Mouse (Mus musculus): ENCODE data around the gene Asic2. TPM values are rescaled to one million over a fixed set of nuclear protein-coding genes. Genes with fewer than 3 reads are reported as not detected.

Gene Asic2
- polyA plus RNA-seq, 1 experiment from 2014 or later: 0.65 TPM

DNA sequence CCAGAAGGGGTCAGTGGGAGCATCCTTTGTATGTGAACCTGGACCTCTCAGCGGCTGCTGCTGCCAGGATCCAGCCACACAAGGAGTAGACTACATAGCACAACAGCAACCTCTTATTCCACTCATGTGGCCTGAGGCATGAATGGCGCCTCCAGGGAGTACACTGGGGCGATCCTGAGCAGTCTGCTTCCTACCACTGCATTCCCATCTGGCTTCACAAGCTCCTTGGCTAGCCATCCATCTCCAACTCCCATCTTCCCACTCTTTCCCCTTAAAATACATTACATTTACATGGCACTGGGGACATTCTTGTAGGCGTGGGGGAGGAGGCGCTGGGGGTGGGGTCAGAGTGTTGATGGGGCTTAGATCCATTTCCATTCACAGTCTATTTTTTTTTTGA is 1055.5 kb downstream of the Asic2 start:
- no peak for ATAC-seq (ENCODE audit: low FRiP score, low read depth)
- H3K9ac ChIP-seq: no peak overlapping the region
- WGBS: 72% methylated on average over 5 of the region's 5 CpGs

DNA sequence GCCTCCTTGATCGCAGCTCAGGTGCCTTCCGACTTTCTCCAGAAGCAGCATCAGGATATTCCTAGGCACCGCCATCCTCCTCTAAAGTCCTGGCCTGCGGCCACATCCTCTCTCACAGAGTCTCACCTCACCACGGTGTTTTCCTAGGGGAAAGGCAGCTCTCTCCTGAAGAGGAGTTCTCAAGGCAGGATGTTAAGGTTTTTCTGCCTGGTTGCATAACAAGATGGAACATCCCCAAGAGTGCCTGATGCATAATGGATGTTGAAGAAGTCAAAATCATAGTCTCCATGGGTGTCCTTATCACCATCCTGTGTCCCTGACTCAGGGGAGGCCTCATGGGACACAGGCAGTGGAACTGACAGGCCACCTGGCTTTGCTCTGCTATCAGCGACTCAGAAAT is 1060.4 kb downstream of the Asic2 start:
- WGBS: 84% methylated on average over 6 of the region's 6 CpGs
- Histone ChIP-seq H3K4me2 (replicated peaks) (no peak overlapping the region), H3K4me3 (no peak overlapping the region), H3K36me3 (no peaks in the 10 kb centered on the region), H3K27ac (no peak overlapping the region), H3K9me3 (no peaks in the 10 kb centered on the region), H3K9ac (no peak overlapping the region), H3K27me3 (peaks cover 8% of the 10 kb centered on the region; the same call in 1 of the 2 replicates), H3K4me1 (peaks cover 11% of the 10 kb centered on the region)
- no peak for ATAC-seq (ENCODE audit: low FRiP score, low read depth)

More for the DNA sequence above, 1055.5 kb downstream of the Asic2 start:
- Histone ChIP-seq H3K4me3 (no peak overlapping the region), H3K4me1 (peaks cover 8% of the 10 kb centered on the region), H3K27ac (no peak overlapping the region), H3K9me3 (no peaks in the 10 kb centered on the region), H3K27me3 (0 out of 2 replicates have a peak, but pooled peaks cover 3% of the 10 kb centered on the region), H3K36me3 (no peaks in the 10 kb centered on the region), H3K4me2 (replicated peaks) (no peak overlapping the region)

DNA sequence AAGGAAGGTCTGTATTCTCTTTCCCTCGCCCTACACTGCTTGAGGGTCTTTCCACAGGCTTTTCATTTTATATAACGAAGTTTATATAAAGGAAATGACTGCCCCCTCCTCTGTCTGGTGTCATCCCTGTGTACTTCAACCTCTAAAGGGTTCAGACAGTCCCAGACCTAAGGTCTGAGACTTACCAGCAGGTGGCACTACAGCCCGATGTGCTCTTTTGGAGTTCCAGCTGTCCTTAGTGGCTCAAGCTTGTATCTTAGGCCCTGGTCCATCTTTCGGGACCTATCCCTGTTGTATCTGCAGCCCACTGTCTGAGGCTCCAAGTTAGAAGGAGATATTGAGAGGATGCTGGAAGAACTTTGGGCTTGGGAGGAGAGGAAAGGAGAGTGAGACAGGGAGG is 1061.8 kb downstream of the Asic2 start:
- Histone ChIP-seq H3K4me2 (replicated peaks) (no peak overlapping the region), H3K9me3 (no peaks in the 10 kb centered on the region), H3K4me3 (no peak overlapping the region), H3K4me1 (peaks cover 13% of the 10 kb centered on the region), H3K9ac (no peak overlapping the region), H3K36me3 (no peaks in the 10 kb centered on the region), H3K27ac (no peak overlapping the region), H3K27me3 (peaks cover 5% of the 10 kb centered on the region; the same call in 1 of the 2 replicates)
- no peak for ATAC-seq (ENCODE audit: low FRiP score, low read depth)
- WGBS: 27% methylated on average over 4 of the region's 4 CpGs

DNA sequence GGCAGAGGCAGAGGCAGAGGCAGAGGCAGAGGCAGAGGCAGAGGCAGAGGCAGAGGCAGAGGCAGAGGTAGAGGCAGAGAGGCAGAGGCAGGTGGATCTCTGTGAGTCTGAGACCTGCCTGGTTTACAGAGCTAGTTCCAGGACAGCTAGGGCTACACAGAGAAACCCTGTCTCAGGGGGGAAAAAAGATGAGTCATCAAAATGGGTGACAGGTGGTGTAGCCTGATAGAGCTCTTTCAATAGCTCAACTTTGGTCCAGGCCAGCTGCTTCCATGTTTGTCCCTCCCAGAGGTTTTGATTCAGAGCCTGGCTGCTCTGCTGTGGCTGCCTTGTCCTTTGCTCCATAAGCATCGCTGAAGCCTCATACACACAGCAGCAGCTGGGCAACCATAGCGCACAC is 1063.7 kb downstream of the Asic2 start:
- no peak overlapping the region for H3K4me2 ChIP-seq (replicated peaks)
- WGBS: 88% methylated on average over 2 of the region's 2 CpGs

DNA sequence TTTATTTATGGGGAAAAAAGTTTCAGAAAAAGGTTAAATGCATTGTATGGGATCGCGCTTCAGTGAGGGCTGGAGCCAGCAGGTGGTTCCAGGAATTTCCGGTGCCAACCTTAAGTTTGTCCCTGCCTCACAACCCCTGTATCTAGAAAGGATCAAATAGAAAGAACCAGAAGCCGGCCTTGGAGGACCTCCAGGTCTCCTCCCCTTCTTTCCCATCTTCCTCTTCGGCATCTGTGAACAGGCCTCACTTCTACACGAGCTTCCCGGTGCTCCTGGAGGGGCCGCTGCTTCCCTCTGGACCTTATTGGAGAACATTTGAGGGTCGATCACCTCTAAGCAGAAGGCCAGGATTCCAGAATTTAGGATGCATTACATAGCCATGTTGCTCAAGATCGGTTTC is 1064.8 kb downstream of the Asic2 start:
- H3K4me2 ChIP-seq (replicated peaks): no peak overlapping the region
- H3K9ac ChIP-seq: no peak overlapping the region
- peaks cover 6% of the 10 kb centered on the region; the same call in 1 of the 2 replicates for H3K4me1 ChIP-seq
- no peak overlapping the region for H3K27ac ChIP-seq
- 87% methylated on average over 10 of the region's 10 CpGs for WGBS
- no peaks in the 10 kb centered on the region for H3K9me3 ChIP-seq
- no peak for ATAC-seq (ENCODE audit: low FRiP score, low read depth)
- H3K27me3 ChIP-seq: peaks cover 5% of the 10 kb centered on the region; the same call in 1 of the 2 replicates
- no peaks in the 10 kb centered on the region for H3K36me3 ChIP-seq
- H3K4me3 ChIP-seq: no peak overlapping the region

More for the DNA sequence above, 1063.7 kb downstream of the Asic2 start:
- Histone ChIP-seq H3K27me3 (peaks cover 5% of the 10 kb centered on the region; the same call in 1 of the 2 replicates), H3K36me3 (no peaks in the 10 kb centered on the region), H3K9ac (no peak overlapping the region), H3K27ac (no peak overlapping the region), H3K4me3 (no peak overlapping the region), H3K9me3 (no peaks in the 10 kb centered on the region), H3K4me1 (peaks cover 12% of the 10 kb centered on the region)
- ATAC-seq (ENCODE audit: low FRiP score, low read depth): no peak

DNA sequence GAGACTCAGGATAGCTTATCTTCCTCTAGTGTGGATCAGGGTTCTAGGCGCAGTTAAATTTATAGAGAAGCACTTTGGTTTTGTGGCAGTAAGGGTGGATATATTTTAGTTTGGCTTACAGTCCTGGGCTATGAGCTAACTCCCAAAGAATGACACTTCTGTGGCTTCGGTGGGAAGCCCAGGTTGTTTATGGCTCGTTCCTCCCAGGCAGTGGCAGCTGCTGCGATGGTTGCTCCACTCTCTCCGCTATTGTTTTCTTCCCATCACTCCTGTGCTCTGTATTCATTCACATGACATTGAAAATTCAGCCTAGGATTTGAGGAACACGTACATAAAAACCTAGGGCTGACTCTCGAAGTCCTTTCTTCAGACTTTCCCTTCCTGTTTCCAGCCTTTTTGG is 1065.6 kb downstream of the Asic2 start:
- no peak overlapping the region for H3K4me2 ChIP-seq (replicated peaks)
- no peak for ATAC-seq (ENCODE audit: low FRiP score, low read depth)
- no peak overlapping the region for H3K27ac ChIP-seq
- WGBS: 48% methylated on average over 7 of the region's 7 CpGs
- no peak overlapping the region for H3K9ac ChIP-seq
- no peaks in the 10 kb centered on the region for H3K9me3 ChIP-seq
- no peak overlapping the region for H3K4me3 ChIP-seq
- peaks cover 6% of the 10 kb centered on the region; the same call in 1 of the 2 replicates for H3K4me1 ChIP-seq
- H3K36me3 ChIP-seq: no peaks in the 10 kb centered on the region
- peaks cover 5% of the 10 kb centered on the region; the same call in 1 of the 2 replicates for H3K27me3 ChIP-seq

DNA sequence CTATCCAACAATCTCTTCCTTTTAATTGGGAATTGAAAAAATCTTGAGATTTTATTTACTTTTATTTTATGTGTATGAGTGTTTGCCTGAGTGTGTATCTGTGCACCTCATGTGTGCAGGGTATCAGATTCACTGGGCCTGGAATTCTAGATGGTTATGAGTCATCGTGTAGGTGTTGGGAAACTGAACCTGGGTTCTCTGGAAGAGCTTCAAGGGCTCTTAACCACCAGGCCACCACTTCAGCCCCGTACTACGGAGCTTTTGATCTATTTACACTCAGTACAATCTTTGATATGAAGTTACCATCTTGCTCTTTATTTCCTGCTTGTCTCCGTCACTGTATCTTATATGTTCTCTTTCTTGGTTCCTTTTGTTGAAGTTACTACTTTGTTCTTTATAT is 1067.7 kb downstream of the Asic2 start:
- Histone ChIP-seq H3K4me3 (no peak overlapping the region), H3K9ac (no peak overlapping the region), H3K4me1 (peaks cover 6% of the 10 kb centered on the region; the same call in 1 of the 2 replicates), H3K9me3 (no peaks in the 10 kb centered on the region), H3K27ac (no peak overlapping the region), H3K4me2 (replicated peaks) (no peak overlapping the region), H3K27me3 (peaks cover 5% of the 10 kb centered on the region; the same call in 1 of the 2 replicates), H3K36me3 (no peaks in the 10 kb centered on the region)
- WGBS: 83% methylated on average over 4 of the region's 4 CpGs
- ATAC-seq (ENCODE audit: low FRiP score, low read depth): no peak

DNA sequence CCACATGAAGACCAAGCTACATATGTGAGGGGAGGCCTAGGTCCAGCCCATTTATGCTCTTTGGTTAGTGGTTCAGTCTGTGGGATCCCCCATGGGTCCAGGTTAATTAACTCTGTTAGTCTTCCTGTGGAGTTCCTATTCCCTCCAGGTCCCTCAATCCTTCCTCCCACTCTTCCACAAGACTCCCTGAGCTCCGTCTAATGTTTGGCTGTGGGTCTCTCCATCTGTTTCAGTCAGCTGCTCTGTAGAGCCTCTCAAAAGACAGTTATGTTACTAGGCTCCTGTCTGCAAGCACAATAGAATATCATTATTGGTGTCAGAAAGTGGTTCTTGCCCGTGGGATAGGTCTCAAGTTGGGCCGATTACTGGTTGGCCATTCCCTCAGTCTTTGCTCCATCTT is 1072.4 kb downstream of the Asic2 start:
- no peak overlapping the region for H3K27ac ChIP-seq
- no peak for ATAC-seq (ENCODE audit: low FRiP score, low read depth)
- WGBS: 91% methylated on average over 3 of the region's 3 CpGs
- H3K9ac ChIP-seq: no peak overlapping the region
- no peak overlapping the region for H3K4me2 ChIP-seq (replicated peaks)
- no peaks in the 10 kb centered on the region for H3K9me3 ChIP-seq
- peaks cover 3% of the 10 kb centered on the region; the same call in 1 of the 2 replicates for H3K27me3 ChIP-seq
- no peak overlapping the region for H3K4me3 ChIP-seq
- H3K36me3 ChIP-seq: no peaks in the 10 kb centered on the region
- H3K4me1 ChIP-seq: no peaks in the 10 kb centered on the region

DNA sequence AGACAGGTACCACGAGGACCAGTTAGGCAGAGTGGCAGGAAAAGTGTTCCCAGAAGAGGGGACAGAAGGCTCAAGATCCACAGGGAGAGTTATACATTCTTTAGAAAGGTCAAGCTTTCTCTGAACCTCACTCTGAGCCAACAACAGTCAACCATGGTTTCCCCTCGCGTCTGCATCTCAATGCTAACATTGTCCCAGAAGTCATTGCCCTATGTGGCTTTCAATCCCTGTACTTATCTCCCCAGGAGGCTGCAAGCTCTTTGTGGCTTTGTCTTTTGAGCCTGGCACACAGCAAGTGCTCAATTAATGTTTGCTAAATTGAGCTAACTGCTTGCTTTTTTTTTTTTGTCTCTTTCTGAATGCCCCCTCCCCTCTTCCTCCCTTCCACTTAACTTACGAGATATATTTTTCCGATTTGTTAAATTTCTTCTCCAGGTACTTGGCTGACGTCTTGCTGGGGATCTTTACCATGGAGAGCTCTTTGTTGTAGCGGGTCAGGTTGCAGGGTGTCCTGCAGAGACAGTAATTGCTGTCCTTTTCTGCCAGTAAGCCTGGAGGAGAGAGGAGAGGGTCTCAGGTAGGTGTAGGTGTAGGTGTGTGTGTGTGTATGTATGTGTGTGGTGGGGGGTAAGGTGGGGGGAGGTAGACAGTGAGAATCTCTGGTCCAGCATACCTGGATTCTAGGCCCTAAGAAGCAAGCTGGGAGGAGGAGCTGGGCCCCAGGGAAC is 1078.8 kb downstream of the Asic2 start:
- H3K9me3 ChIP-seq: no peaks in the 10 kb centered on the region
- H3K4me3 ChIP-seq: no peak overlapping the region
- WGBS: 8% methylated on average over 7 of the region's 7 CpGs
- H3K4me2 ChIP-seq (replicated peaks): no peak overlapping the region
- ATAC-seq (ENCODE audit: low FRiP score, low read depth): no peak
- peaks cover 26% of the 10 kb centered on the region for H3K27me3 ChIP-seq
- no peak overlapping the region for H3K27ac ChIP-seq
- H3K9ac ChIP-seq: no peak overlapping the region
- H3K4me1 ChIP-seq: no peaks in the 10 kb centered on the region
- no peaks in the 10 kb centered on the region for H3K36me3 ChIP-seq

DNA sequence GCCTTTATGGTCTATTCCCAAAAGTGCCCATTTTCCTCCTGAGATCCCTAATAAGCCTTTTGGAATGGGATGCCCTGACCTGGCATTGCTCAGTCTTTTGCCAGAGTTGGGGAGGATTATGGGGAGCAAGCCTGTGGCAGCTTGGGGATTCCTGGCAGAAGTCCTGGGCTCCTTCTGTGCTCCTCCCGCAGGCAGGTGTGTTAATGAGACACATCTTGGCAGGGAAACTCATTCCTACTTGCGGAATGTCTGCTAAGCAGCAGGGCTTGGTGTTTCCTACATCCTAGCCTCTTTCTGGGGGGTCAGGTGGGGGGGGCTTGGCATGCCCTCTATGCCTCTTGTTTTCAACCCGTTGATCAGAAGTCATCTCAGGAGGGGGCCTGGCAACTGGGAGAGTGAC is 1081.2 kb downstream of the Asic2 start:
- Histone ChIP-seq H3K36me3 (no peaks in the 10 kb centered on the region), H3K4me3 (no peak overlapping the region), H3K27me3 (peaks cover 26% of the 10 kb centered on the region), H3K9ac (no peak overlapping the region), H3K4me2 (replicated peaks) (no peak overlapping the region), H3K9me3 (no peaks in the 10 kb centered on the region), H3K27ac (no peak overlapping the region), H3K4me1 (no peaks in the 10 kb centered on the region)
- ATAC-seq (ENCODE audit: low FRiP score, low read depth): no peak
- 48% methylated on average over 3 of the region's 3 CpGs for WGBS

DNA sequence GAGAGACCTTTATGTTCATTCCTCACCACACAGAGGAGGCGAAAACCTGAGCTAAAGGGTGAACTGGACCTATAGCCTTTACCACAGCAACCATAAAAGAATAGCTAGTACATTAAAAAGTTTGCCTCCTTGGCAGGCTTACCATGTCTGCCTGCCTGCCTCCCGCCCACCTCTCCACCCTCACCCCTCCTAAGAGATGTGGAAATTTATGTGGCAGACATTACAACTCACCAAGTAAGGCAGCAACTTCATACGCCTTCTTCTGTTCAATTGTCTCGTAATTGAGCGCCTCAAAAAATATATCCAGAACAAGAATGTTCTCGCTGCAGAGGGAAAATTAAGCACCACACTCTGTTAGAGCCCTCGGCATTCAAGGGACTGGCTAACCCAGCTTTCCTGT is 1081.9 kb downstream of the Asic2 start:
- Histone ChIP-seq H3K36me3 (no peaks in the 10 kb centered on the region), H3K4me1 (no peaks in the 10 kb centered on the region), H3K27ac (no peak overlapping the region), H3K4me3 (no peak overlapping the region), H3K9me3 (no peaks in the 10 kb centered on the region), H3K4me2 (replicated peaks) (no peak overlapping the region), H3K9ac (no peak overlapping the region), H3K27me3 (peaks cover 26% of the 10 kb centered on the region)
- 71% methylated on average over 7 of the region's 7 CpGs for WGBS
- ATAC-seq (ENCODE audit: low FRiP score, low read depth): no peak

DNA sequence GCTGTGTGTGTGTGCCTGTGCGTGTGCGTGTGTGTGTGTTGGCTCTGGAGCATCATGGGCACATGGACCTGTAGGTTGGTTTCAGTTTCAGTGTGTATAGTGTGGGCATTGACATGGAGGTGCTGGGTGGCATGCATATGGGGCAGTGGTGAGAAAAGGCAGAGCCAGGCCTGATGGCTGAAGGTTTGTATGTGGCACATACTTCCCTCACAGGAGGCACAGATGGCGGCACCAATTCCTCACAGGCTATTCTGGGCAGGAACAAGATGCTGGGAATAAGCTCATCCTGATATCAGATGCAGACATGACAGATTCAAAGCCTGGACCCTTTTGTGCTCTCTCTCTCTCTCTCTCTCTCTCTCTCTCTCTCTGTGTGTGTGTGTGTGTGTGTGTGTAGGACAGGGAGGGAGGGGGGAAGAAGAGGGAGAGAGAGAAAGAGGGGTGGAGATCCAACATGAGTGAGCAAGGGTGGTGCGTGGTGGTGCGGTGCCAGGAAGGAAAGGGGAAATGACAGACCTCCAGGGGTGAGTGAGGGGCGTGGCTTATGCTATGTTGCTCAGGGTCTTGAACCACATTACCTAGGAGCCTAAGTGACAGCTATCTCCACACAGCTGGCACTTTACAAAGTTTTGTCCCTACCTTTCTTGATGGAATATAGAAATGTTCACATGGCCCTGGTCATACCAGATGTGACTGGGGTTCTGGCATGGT is 1083.6 kb downstream of the Asic2 start:
- no peak overlapping the region for H3K4me2 ChIP-seq (replicated peaks)
- no peak overlapping the region for H3K27ac ChIP-seq
- H3K27me3 ChIP-seq: peaks cover 12% of the 10 kb centered on the region
- 70% methylated on average over 6 of the region's 6 CpGs for WGBS
- no peaks in the 10 kb centered on the region for H3K9me3 ChIP-seq
- H3K36me3 ChIP-seq: no peaks in the 10 kb centered on the region
- no peak overlapping the region for H3K4me3 ChIP-seq
- no peaks in the 10 kb centered on the region for H3K4me1 ChIP-seq
- H3K9ac ChIP-seq: no peak overlapping the region
- ATAC-seq (ENCODE audit: low FRiP score, low read depth): no peak
